ENCODE assay signal across 12 mouse cellular contexts in the genomic region with DNA sequence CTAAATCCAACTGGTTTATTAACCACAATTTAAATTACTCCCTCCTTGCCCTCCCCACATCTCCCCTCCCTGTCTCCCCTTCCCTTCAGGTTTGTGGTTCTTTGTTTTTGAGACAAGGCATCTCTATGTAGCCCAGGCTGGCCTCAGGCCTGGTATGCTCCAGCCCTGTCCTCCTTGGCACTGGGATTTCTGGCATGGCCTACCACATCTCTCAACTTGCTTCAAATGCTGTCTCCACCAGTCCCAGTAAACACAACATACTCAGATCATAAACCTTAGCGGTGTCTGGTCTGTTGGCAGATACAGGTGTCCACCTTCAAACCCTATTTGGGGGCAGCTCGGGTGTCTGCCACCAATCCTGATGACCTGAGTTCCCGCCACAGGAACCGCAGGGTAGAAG. TPM values are rescaled to one million over a fixed set of nuclear protein-coding genes. Genes with fewer than 3 reads are reported as not detected.
DNase-seq lines count a peak whose midpoint lies in the region; ATAC-seq and TF ChIP-seq lines count a peak whose summit lies in the region.
"Had no signal": no experiment of that assay in that cellular context is flagged by ENCODE, and none has a peak within 500 bp of the region (broad histone marks: within the 10 kb centered on the region; RNA-seq: fewer than 3 reads in every experiment).

No protein-coding gene starts in this region.

- no peaks in the 10 kb centered on the region for H3K9me3 ChIP-seq in heart, embryonic 15.5 days (replicated peaks)
- no peaks in the 10 kb centered on the region for H3K9me3 ChIP-seq in heart, embryonic 10.5 days
- no peaks in the 10 kb centered on the region for H3K9me3 ChIP-seq in intestine, embryonic 15.5 days
- H3K9me3 ChIP-seq in liver, postnatal 0 days (ENCODE audit: low read length), result no peaks in the 10 kb centered on the region

- no peaks in the 10 kb centered on the region for H3K36me3 ChIP-seq in heart, embryonic 15.5 days
- H3K36me3 ChIP-seq in heart, embryonic 10.5 days, result 0 out of 2 replicates have a peak, but pooled peaks cover 2% of the 10 kb centered on the region
- H3K36me3 ChIP-seq in liver, adult 2 months (ENCODE audit: control insufficient read depth, insufficient read depth, low read length), result peaks cover 2% of the 10 kb centered on the region; the same call in 1 of the 2 replicates
- H3K36me3 ChIP-seq in intestine, embryonic 15.5 days, result no peaks in the 10 kb centered on the region
- H3K36me3 ChIP-seq in liver, postnatal 0 days (replicated peaks; ENCODE audit: insufficient read depth, low read length), result peaks cover 8% of the 10 kb centered on the region

- TF ChIP-seq POLR2A in liver, adult 2 months (IDR thresholded peaks at IDR 0.05; ENCODE audit: extremely low read depth, insufficient read depth, low read length), result no peak

- no peak for ATAC-seq in heart, embryonic 15.5 days (replicated peaks; ENCODE audit: insufficient number of reproducible peaks, insufficient read depth, low FRiP score, low read depth)
- ATAC-seq in intestine, embryonic 15.5 days, result no peak
- no peak for ATAC-seq in liver, postnatal 0 days

- 74% methylated on average over 4 of the region's 4 CpGs for WGBS in heart, embryonic 15.5 days
- WGBS in heart, embryonic 10.5 days, result 87% methylated on average over 4 of the region's 4 CpGs
- WGBS in liver, adult 2 months, result 45% methylated on average over 4 of the region's 4 CpGs
- 50% methylated on average over 4 of the region's 4 CpGs for WGBS in intestine, embryonic 15.5 days
- 71% methylated on average over 4 of the region's 4 CpGs for WGBS in liver, postnatal 0 days (ENCODE audit: insufficient replicate concordance)

- DNase-seq in heart, embryonic 10.5 days (ENCODE audit: low spot score), result no peak
- no peak for DNase-seq in liver, adult 2 months (ENCODE audit: extremely low read depth, low read depth, low spot score)
- no peak for DNase-seq in liver
- DNase-seq in liver, postnatal 0 days, result no peak
- DNase-seq in adrenal gland, postnatal 10 days, result no peak
- DNase-seq in right cerebral cortex, postnatal 4 days, result no peak
- DNase-seq: cerebellum, adult 2 months; heart, postnatal 14 days; layer of hippocampus, postnatal 36 days; right cerebral cortex, postnatal 25 days had no signal

- H3K4me3 ChIP-seq in heart, embryonic 15.5 days, result no peak overlapping the region
- no peak overlapping the region for H3K4me3 ChIP-seq in heart, embryonic 10.5 days
- no peak overlapping the region for H3K4me3 ChIP-seq in liver, adult 2 months (ENCODE audit: insufficient read depth, low read depth, low read length)
- H3K4me3 ChIP-seq in intestine, embryonic 15.5 days (replicated peaks), result no peak overlapping the region
- H3K4me3 ChIP-seq in liver, postnatal 0 days (ENCODE audit: low read depth, low read length), result no peak overlapping the region

- H3K27ac ChIP-seq in heart, embryonic 15.5 days, result peak overlapping the region; percentile 46
- H3K27ac ChIP-seq in heart, embryonic 10.5 days, result no peak overlapping the region; the same call in 1 of the 2 replicates
- H3K27ac ChIP-seq in liver, adult 2 months (replicated peaks; ENCODE audit: insufficient read depth, low read depth, low read length), result peak overlapping the region; percentile 86
- peak overlapping the region; percentile 78 for H3K27ac ChIP-seq in intestine, embryonic 15.5 days
- H3K27ac ChIP-seq in liver, postnatal 0 days (ENCODE audit: low read depth), result peak overlapping the region; percentile 97

- no peaks in the 10 kb centered on the region for H3K27me3 ChIP-seq in heart, embryonic 15.5 days
- no peaks in the 10 kb centered on the region for H3K27me3 ChIP-seq in heart, embryonic 10.5 days (ENCODE audit: insufficient read depth, poor library complexity, severe bottlenecking)
- no peaks in the 10 kb centered on the region for H3K27me3 ChIP-seq in liver, adult 2 months (ENCODE audit: control insufficient read depth, insufficient read depth, low read length)
- no peaks in the 10 kb centered on the region for H3K27me3 ChIP-seq in intestine, embryonic 15.5 days (replicated peaks)
- no peaks in the 10 kb centered on the region for H3K27me3 ChIP-seq in liver, postnatal 0 days (ENCODE audit: insufficient read depth, low read length)

- peaks cover 84% of the 10 kb centered on the region for H3K4me1 ChIP-seq in heart, embryonic 15.5 days (replicated peaks)
- peaks cover 59% of the 10 kb centered on the region for H3K4me1 ChIP-seq in heart, embryonic 10.5 days
- H3K4me1 ChIP-seq in liver, adult 2 months (ENCODE audit: control insufficient read depth, insufficient read depth, low read length), result peaks cover 42% of the 10 kb centered on the region
- H3K4me1 ChIP-seq in intestine, embryonic 15.5 days (replicated peaks), result peaks cover 56% of the 10 kb centered on the region
- H3K4me1 ChIP-seq in liver, postnatal 0 days (ENCODE audit: insufficient read depth), result peaks cover 39% of the 10 kb centered on the region

- H3K4me2 ChIP-seq in heart, embryonic 15.5 days, result no peak overlapping the region
- H3K4me2 ChIP-seq in intestine, embryonic 15.5 days (replicated peaks), result no peak overlapping the region
- peak overlapping the region; percentile 73; the same call in 1 of the 2 replicates for H3K4me2 ChIP-seq in liver, postnatal 0 days (ENCODE audit: low read depth, low read length)

- no peak for TF ChIP-seq CTCF in liver, adult 2 months (IDR thresholded peaks at IDR 0.05; ENCODE audit: low read depth, low read length)
- no peak for TF ChIP-seq CTCF in liver, postnatal 0 days (IDR thresholded peaks at IDR 0.05; ENCODE audit: low read depth)

- no peak for TF ChIP-seq EP300 in liver, postnatal 0 days (IDR thresholded peaks at IDR 0.05; ENCODE audit: low read depth)

- H3K79me2 ChIP-seq in liver, adult 2 months (ENCODE audit: control insufficient read depth, insufficient read depth, low read length), result peaks cover 48% of the 10 kb centered on the region

- no peak overlapping the region for H3K9ac ChIP-seq in heart, embryonic 15.5 days
- H3K9ac ChIP-seq in liver, adult 2 months (ENCODE audit: low read depth, low read length), result peak overlapping the region; percentile 27
- H3K9ac ChIP-seq in intestine, embryonic 15.5 days, result no peak overlapping the region
- H3K9ac ChIP-seq in liver, postnatal 0 days (replicated peaks), result no peak overlapping the region

RNA-seq across cellular contexts. Expression of a gene that starts 5.2 kb away (rescaled TPM):
- 10.2 and 16.0 TPM in 2 replicates for polyA plus RNA-seq in heart, embryonic 15.5 days (2015; fragmentation: Nextera tagmentation; extraction: Ambion mirVana)
- polyA plus RNA-seq in heart, embryonic 10.5 days (2016; fragmentation: Nextera tagmentation; extraction: Ambion mirVana), result 5.8 and 9.0 TPM in 2 replicates
- 121 and 187 TPM in 2 replicates for total RNA-seq in liver, adult 2 months (2014; rRNA removed)
- polyA plus RNA-seq in liver, adult 2 months (2012; rRNA removed), result 183 and 205 TPM in 2 replicates
- polyA plus RNA-seq in intestine, embryonic 15.5 days (2015; fragmentation: Nextera tagmentation; extraction: Ambion mirVana), result 22.2 and 24.0 TPM in 2 replicates
- polyA plus RNA-seq in liver, postnatal 0 days (2015; fragmentation: Nextera tagmentation; extraction: Ambion mirVana), result 33.0 and 36.5 TPM in 2 replicates
- 100 to 1,000 TPM; 102 to 133 TPM for total RNA-seq in adrenal gland, postnatal 10 days (2021)

RNA-seq across cellular contexts. Expression of a gene that starts 48.8 kb away (rescaled TPM):
- polyA plus RNA-seq in heart, embryonic 15.5 days (2015; fragmentation: Nextera tagmentation; extraction: Ambion mirVana), result 10.2 and 12.5 TPM in 2 replicates
- 3.9 and 9.2 TPM in 2 replicates for polyA plus RNA-seq in heart, embryonic 10.5 days (2016; fragmentation: Nextera tagmentation; extraction: Ambion mirVana)
- total RNA-seq in liver, adult 2 months (2014; rRNA removed), result 0.54 and 0.92 TPM in 2 replicates
- 0.91 and 1.3 TPM in 2 replicates for polyA plus RNA-seq in liver, adult 2 months (2012; rRNA removed)
- 17.0 and 18.2 TPM in 2 replicates for polyA plus RNA-seq in intestine, embryonic 15.5 days (2015; fragmentation: Nextera tagmentation; extraction: Ambion mirVana)
- polyA plus RNA-seq in liver, postnatal 0 days (2015; fragmentation: Nextera tagmentation; extraction: Ambion mirVana), result 1.3 and 1.7 TPM in 2 replicates
- 10 to 100 TPM; 31.6 TPM for total RNA-seq in adrenal gland, postnatal 10 days (2021)
